Mouse (Mus musculus): ENCODE data around the gene Tcf7l2. TPM values are rescaled to one million over a fixed set of nuclear protein-coding genes. Genes with fewer than 3 reads are reported as not detected.

Tcf7l2 gene
- total and polyA plus RNA-seq, 3 experiments: not detected

GRCm38 (mm10) chr19:55836930-55837687 is 95.5 kb downstream of the Tcf7l2 start:
- DNase-seq (ENCODE audit: extremely low read depth): no peak
- dilution Hi-C loops (cut with MboI; ENCODE audit: extremely low pct_ligation_motif_present, extremely low pct_unique_long_range_greater_than_20kb, low sequenced_read_pairs): no loop called here
- H3K79me2 ChIP-seq (replicated peaks; ENCODE audit: control insufficient read depth, extremely low read depth, insufficient read depth, poor library complexity, severe bottlenecking): no peaks in the 10 kb centered on the region
- no peak overlapping the region for H3K9ac ChIP-seq (ENCODE audit: insufficient read depth, low read depth)
- H3K27ac ChIP-seq (ENCODE audit: insufficient read depth, low read depth): no peak overlapping the region
- H3K4me2 ChIP-seq (ENCODE audit: insufficient read depth, low read depth, poor library complexity, severe bottlenecking): no peak overlapping the region
- no peaks in the 10 kb centered on the region for H3K36me3 ChIP-seq (replicated peaks in 1 of 2; ENCODE audit: control insufficient read depth in 1 of 2, insufficient read depth in 1 of 2, low read length in 1 of 2)
- H3K9me3 ChIP-seq (replicated peaks; ENCODE audit: low read length): peaks cover 3% of the 10 kb centered on the region
- H3K4me1 ChIP-seq (ENCODE audit: control insufficient read depth in 1 of 2, insufficient read depth in 2 of 2): peaks cover 6 to 14% of the 10 kb centered on the region in 2 experiments; a peak in 3 of 4 replicates
- in situ Hi-C loops (cut with MboI; ENCODE audit: low pct_ligation_motif_present, low pct_unique_long_range_greater_than_20kb, low sequenced_read_pairs): no loop called here
- H3K27me3 ChIP-seq (replicated peaks): peaks cover 32% of the 10 kb centered on the region
- TF ChIP-seq CHD2 (IDR thresholded peaks at IDR 0.05; ENCODE audit: low read length): no peak
- TF ChIP-seq CHD1 (IDR thresholded peaks at IDR 0.05; ENCODE audit: low read depth, low read length): no peak
- no peak for TF ChIP-seq JUN (IDR thresholded peaks at IDR 0.05; ENCODE audit: insufficient read depth, low read depth, low read length)
- TF ChIP-seq NRF1 (IDR thresholded peaks at IDR 0.05; ENCODE audit: low read depth, low read length): no peak
- TF ChIP-seq SIN3A (IDR thresholded peaks at IDR 0.05; ENCODE audit: low read length): no peak
- no peak for TF ChIP-seq MXI1 (IDR thresholded peaks at IDR 0.05; ENCODE audit: low read depth, low read length)
- TF ChIP-seq CTCF (conservative IDR thresholded peaks at IDR 0.05 in 1 of 2, IDR thresholded peaks at IDR 0.05 in 1 of 2; ENCODE audit: low read depth in 2 of 2, low read length in 2 of 2): no peak
- no peak for TF ChIP-seq RAD21 (IDR thresholded peaks at IDR 0.05; ENCODE audit: low read depth, low read length)
- H3K4me3 ChIP-seq (replicated peaks in 1 of 3; ENCODE audit: low read depth in 2 of 3, low read length in 2 of 3, poor library complexity in 1 of 3): no peak overlapping the region

- TF ChIP-seq IRF4 (IDR thresholded peaks at IDR 0.05; ENCODE audit: low read depth, low read length) (no peak), ETS1 (conservative IDR thresholded peaks at IDR 0.05; ENCODE audit: low read depth, low read length) (no peak), ZNF384 (IDR thresholded peaks at IDR 0.05; ENCODE audit: low read depth, low read length) (no peak), ZKSCAN1 (IDR thresholded peaks at IDR 0.05; ENCODE audit: borderline replicate concordance, low read depth, low read length) (no peak), JUN (IDR thresholded peaks at IDR 0.05; ENCODE audit: insufficient read depth, low read depth, low read length) (no peak), ELF1 (IDR thresholded peaks at IDR 0.05; ENCODE audit: low read depth, low read length) (no peak), CHD2 (IDR thresholded peaks at IDR 0.05; ENCODE audit: low read length) (no peak), MAX (IDR thresholded peaks at IDR 0.05; ENCODE audit: low read length) (no peak), ZMIZ1 (IDR thresholded peaks at IDR 0.05; ENCODE audit: low read depth, low read length) (no peak), SIN3A (IDR thresholded peaks at IDR 0.05; ENCODE audit: low read length) (no peak), TCF12 (IDR thresholded peaks at IDR 0.05; ENCODE audit: low read depth, low read length) (no peak), JUND (conservative IDR thresholded peaks at IDR 0.05; ENCODE audit: low read depth, low read length) (no peak), HCFC1 (IDR thresholded peaks at IDR 0.05; ENCODE audit: low read depth, low read length) (no peak), UBTF (IDR thresholded peaks at IDR 0.05; ENCODE audit: low read depth, low read length) (no peak), EP300 (IDR thresholded peaks at IDR 0.05; ENCODE audit: low read length) (no peak), MYC (IDR thresholded peaks at IDR 0.05; ENCODE audit: low read depth, low read length) (no peak)
- DNase-seq (ENCODE audit: extremely low read depth): no peak
- Histone ChIP-seq H3K4me1 (ENCODE audit: control insufficient read depth in 1 of 2, insufficient read depth in 2 of 2) (peaks cover 6 to 14% of the 10 kb centered on the region in 2 experiments; a peak in 3 of 4 replicates), H3K27ac (ENCODE audit: insufficient read depth, low read depth) (no peak overlapping the region), H3K4me3 (replicated peaks in 1 of 3; ENCODE audit: low read depth in 2 of 3, low read length in 2 of 3, poor library complexity in 1 of 3) (no peak overlapping the region), H3K9me3 (replicated peaks; ENCODE audit: low read length) (peaks cover 3% of the 10 kb centered on the region), H3K4me2 (ENCODE audit: insufficient read depth, low read depth, poor library complexity, severe bottlenecking) (no peak overlapping the region), H3K9ac (ENCODE audit: insufficient read depth, low read depth) (no peak overlapping the region), H3K27me3 (replicated peaks) (peaks cover 36% of the 10 kb centered on the region), H3K36me3 (replicated peaks in 1 of 2; ENCODE audit: control insufficient read depth in 1 of 2, insufficient read depth in 1 of 2, low read length in 1 of 2) (no peaks in the 10 kb centered on the region), H3K79me2 (replicated peaks; ENCODE audit: control insufficient read depth, extremely low read depth, insufficient read depth, poor library complexity, severe bottlenecking) (no peaks in the 10 kb centered on the region)
- dilution Hi-C loops (cut with MboI; ENCODE audit: extremely low pct_ligation_motif_present, extremely low pct_unique_long_range_greater_than_20kb, low sequenced_read_pairs): no loop called here
- in situ Hi-C loops (cut with MboI; ENCODE audit: low pct_ligation_motif_present, low pct_unique_long_range_greater_than_20kb, low sequenced_read_pairs): no loop called here
Observed at GRCm38 (mm10) chr19:55837924-55838323, 96.3 kb downstream of the Tcf7l2 start.

All from CH12.LX (cell line).